Mouse (Mus musculus) liver, embryonic 14.5 days (tissue): ENCODE data around the gene Sema5a.

Experiments used
- CTCF ChIP-seq: IDR thresholded peaks from 2 replicates; pipeline ENCODE4 v1.5.1; 2016; ENCODE audit warnings: antibody characterized with exemption, low read depth, control low read depth
- EP300 ChIP-seq: IDR thresholded peaks from 2 replicates; pipeline ENCODE4 v1.6.1; 2016; ENCODE audit warnings: antibody characterized with exemption, low read depth

DNA sequence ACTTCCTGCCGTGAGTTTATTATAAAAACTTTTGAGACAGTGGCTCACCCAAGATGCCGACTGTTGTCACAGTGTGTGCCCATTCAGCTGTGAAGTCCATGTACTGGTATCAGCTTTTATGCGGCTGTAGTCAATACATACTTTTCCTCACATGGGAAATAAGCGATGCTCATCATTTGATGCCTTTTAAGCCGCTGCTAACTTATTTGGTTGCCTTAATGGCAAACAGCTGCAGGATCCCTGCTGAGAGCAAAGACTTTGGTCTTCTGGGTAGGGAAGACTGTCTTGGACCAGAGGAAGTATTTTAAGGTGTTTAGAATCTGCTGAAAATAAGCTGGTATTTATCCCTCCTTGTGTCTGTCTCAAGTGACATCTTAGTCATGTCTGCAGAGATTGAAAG is 2.7 kb downstream of the Sema5a start:
- TF ChIP-seq EP300: no peak
- TF ChIP-seq CTCF: no peak
